Mouse (Mus musculus): ENCODE measurements at regions not wholly inside any gene's neighbourhood (a gene's known extent, or its start where the extent isn't known, plus 50 kb on each side); places are given as distances from the start of the nearest gene placed in this dataset.
A peak's percentile ranks its signal among the peaks of the same experiment; 100 is the strongest.

DNA sequence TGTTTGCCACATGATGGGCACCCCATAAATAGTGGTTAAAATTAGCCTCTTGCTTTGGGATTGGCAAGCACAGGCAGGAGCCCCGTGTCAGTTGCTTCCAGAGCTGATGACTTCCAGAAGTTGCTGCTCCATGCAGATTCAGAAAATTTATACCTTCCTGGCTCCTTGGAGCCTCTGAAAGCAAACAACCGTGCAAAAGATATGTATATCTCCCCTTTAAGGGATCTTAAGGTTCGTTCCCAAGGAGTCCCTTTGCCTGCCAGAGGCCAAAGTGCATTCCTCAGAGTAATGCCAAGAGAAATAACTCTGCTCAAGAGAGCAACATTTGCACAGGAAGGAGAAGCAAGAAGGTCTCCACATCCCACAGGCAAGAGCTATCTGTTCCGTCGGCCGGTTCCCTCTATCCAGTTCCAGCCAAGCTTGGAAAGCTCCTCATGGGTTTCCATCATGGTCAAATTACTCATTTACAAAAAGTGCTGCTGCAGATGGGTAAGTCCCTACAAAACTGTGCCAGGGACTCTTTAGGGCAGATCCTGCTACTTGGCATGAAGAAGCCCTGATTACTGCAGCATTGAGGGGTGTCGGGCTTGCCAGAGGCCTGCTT is 608.4 kb upstream of the Cdh5 start:
- TF ChIP-seq CTCF (IDR thresholded peaks at IDR 0.05; ENCODE audit: low read depth) = no peak
- 81% methylated on average over 7 of the region's 7 CpGs for WGBS
- H3K9me3 ChIP-seq (ENCODE audit: low read length) = no peaks in the 10 kb centered on the region
- H3K4me1 ChIP-seq (ENCODE audit: insufficient read depth) = no peaks in the 10 kb centered on the region
- no peak overlapping the region for H3K9ac ChIP-seq
- no peak for DNase-seq
- H3K36me3 ChIP-seq (ENCODE audit: insufficient read depth) = no peaks in the 10 kb centered on the region
- H3K27me3 ChIP-seq (ENCODE audit: insufficient read depth, low read length) = no peaks in the 10 kb centered on the region
- H3K4me2 ChIP-seq (ENCODE audit: low read depth) = no peak overlapping the region
- ATAC-seq = no peak
- H3K27ac ChIP-seq (ENCODE audit: low read depth, low read length) = no peak overlapping the region
- H3K4me3 ChIP-seq (ENCODE audit: low read depth, low read length) = no peak overlapping the region

DNA sequence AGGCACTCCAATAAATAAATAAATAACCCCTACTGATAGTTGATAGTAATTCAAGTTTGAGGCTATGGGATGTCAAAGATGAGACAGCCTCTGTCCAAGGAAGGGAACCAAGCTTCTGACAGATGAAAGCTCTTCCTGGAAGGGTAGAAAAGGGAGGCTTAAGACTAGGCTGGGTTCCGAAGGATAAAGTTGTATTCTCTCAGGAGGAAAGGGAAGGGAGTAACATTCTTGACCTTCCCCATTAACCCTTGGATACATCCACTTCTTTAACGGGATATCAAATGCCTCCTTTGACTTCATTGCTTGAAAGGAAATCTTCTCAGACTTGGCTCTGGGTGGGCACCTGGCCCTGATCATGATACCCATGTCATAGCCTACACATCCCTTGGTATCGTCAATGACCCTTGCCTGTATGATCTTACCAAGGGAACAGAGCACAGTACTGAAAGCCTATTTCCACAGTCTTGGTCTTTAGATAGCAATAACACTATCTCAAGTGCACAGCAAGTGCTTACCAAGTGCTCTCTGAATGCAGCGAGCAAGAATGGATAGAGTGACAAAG is 607.4 kb upstream of the Cdh5 start:
- H3K9me3 ChIP-seq (ENCODE audit: low read length) = no peaks in the 10 kb centered on the region
- no peak overlapping the region for H3K27ac ChIP-seq (ENCODE audit: low read depth, low read length)
- H3K4me3 ChIP-seq (ENCODE audit: low read depth, low read length) = no peak overlapping the region
- H3K27me3 ChIP-seq (ENCODE audit: insufficient read depth, low read length) = no peaks in the 10 kb centered on the region
- ATAC-seq (no peak), DNase-seq (no peak)
- no peaks in the 10 kb centered on the region for H3K36me3 ChIP-seq (ENCODE audit: insufficient read depth)
- H3K4me2 ChIP-seq (ENCODE audit: low read depth) = no peak overlapping the region
- no peak overlapping the region for H3K9ac ChIP-seq
- no peak for TF ChIP-seq CTCF (IDR thresholded peaks at IDR 0.05; ENCODE audit: low read depth)
- no peaks in the 10 kb centered on the region for H3K4me1 ChIP-seq (ENCODE audit: insufficient read depth)
- 94% methylated on average over 4 of the region's 4 CpGs for WGBS

DNA sequence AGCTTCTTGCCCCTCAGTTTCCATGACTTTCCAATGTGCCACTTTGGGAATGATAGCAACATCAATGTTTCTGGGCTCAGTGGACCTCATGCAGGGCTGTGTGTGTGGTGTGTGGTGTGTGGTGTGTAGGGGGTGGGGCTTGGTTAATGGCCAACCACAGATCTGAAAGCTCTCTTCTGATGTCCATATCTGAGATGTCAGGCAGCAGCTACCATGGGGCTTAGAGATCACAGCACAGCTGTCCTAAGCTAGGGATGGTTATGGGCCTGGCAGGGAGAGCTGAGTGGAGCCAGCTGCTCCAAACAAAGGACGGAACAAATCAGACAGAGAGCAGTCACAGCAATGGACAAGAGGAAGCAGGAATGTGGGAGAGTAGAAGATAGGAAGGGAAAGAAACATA is 606.8 kb upstream of the Cdh5 start:
- 85% methylated on average over 1 of the region's 1 CpGs for WGBS
- TF ChIP-seq CTCF (IDR thresholded peaks at IDR 0.05; ENCODE audit: low read depth) = no peak
- Histone ChIP-seq H3K4me1 (ENCODE audit: insufficient read depth) (no peaks in the 10 kb centered on the region), H3K27ac (ENCODE audit: low read depth, low read length) (no peak overlapping the region), H3K4me3 (ENCODE audit: low read depth, low read length) (no peak overlapping the region), H3K9ac (no peak overlapping the region), H3K4me2 (ENCODE audit: low read depth) (no peak overlapping the region), H3K36me3 (ENCODE audit: insufficient read depth) (no peaks in the 10 kb centered on the region), H3K9me3 (ENCODE audit: low read length) (no peaks in the 10 kb centered on the region), H3K27me3 (ENCODE audit: insufficient read depth, low read length) (no peaks in the 10 kb centered on the region)
- no peak for DNase-seq
- no peak for ATAC-seq

DNA sequence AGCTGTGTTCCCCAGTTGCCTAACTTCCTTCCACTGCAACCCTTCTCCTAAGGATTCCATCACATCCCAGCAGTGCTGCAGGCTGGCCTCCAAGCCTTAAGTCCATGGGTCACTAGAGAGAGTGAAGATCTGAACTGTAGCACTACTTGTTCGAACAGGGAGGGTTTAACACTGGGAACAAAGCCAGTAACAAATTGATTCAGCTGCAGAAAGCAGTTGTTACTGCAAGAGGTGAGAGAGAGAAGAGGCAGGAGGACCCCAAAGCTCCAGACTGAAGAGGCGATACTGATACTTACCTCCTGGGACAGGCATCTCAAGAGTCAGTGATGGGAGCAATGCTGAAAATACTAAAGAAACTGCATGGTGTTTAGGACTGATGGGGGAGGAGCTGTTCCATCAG is 600.1 kb upstream of the Cdh5 start:
- Histone ChIP-seq H3K4me2 (ENCODE audit: low read depth) (no peak overlapping the region), H3K36me3 (ENCODE audit: insufficient read depth) (no peaks in the 10 kb centered on the region), H3K4me3 (ENCODE audit: low read depth, low read length) (no peak overlapping the region), H3K9me3 (ENCODE audit: low read length) (no peaks in the 10 kb centered on the region), H3K27ac (ENCODE audit: low read depth, low read length) (no peak overlapping the region), H3K27me3 (ENCODE audit: insufficient read depth, low read length) (no peaks in the 10 kb centered on the region), H3K9ac (no peak overlapping the region), H3K4me1 (ENCODE audit: insufficient read depth) (no peaks in the 10 kb centered on the region)
- ATAC-seq (no peak), DNase-seq (no peak)
- WGBS = 70% methylated on average over 2 of the region's 2 CpGs
- no peak for TF ChIP-seq CTCF (IDR thresholded peaks at IDR 0.05; ENCODE audit: low read depth)

DNA sequence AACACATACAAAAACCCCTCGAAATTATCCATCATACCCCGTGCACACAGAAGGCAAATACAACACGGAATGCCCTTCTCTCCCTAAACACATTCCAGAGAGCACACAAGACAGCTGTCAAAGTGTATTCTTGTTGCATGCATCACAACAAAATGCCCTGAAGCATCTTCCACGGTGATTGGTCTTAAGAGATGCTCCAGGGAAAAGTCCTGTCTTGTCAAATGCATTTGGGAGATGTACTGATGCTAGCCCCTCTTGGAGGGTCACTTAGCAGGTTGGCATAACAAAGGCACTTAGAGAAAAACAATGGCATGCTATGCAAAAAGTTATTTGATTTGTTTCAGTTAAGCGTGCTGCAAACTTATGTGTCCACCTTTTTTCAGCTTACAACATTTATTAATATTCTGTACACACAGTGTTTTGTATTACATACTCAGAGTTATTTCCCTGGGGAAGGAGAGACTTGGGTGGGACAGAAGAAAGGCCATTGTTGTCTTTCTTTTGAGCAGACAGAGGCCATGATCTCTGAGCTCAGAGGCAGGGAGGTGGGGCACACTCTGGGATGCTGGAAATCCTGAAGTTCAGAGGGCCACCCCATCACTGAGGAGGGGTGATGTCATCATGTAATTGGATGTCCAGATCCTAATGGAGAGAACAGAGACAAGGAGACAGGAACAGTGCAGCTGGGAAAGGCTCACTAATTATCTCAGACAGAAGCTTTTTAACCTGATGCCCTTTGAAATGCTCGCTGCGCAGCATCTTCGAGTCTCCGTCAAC is 598.2 kb upstream of the Cdh5 start:
- Histone ChIP-seq H3K9ac (no peak overlapping the region), H3K4me1 (ENCODE audit: insufficient read depth) (no peaks in the 10 kb centered on the region), H3K36me3 (ENCODE audit: insufficient read depth) (no peaks in the 10 kb centered on the region), H3K27me3 (ENCODE audit: insufficient read depth, low read length) (no peaks in the 10 kb centered on the region), H3K4me2 (ENCODE audit: low read depth) (no peak overlapping the region), H3K4me3 (ENCODE audit: low read depth, low read length) (no peak overlapping the region), H3K27ac (ENCODE audit: low read depth, low read length) (no peak overlapping the region), H3K9me3 (ENCODE audit: low read length) (no peaks in the 10 kb centered on the region)
- no peak for DNase-seq
- no peak for ATAC-seq
- TF ChIP-seq CTCF (IDR thresholded peaks at IDR 0.05; ENCODE audit: low read depth) = no peak
- 78% methylated on average over 9 of the region's 9 CpGs for WGBS

DNA sequence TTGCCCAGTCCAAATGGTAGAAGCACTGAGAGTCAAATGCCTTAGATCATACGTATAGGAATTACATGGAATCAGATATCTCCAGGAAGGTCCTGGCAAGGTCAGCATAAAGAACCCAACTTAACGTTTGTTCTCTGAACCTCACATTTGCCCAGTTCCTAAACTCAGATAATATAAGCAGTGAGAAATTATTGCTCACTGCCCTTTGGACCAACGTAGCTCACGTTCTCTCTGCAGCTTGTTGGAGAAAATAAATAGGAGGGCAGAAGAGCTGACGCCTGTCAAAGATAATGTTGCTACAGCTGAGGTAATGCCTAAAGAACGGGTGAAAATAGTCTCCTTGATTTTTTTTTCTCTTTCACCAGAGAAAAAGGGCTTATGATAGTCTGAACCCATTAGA is 595.1 kb upstream of the Cdh5 start:
- no peaks in the 10 kb centered on the region for H3K4me1 ChIP-seq (ENCODE audit: insufficient read depth)
- H3K9ac ChIP-seq = no peak overlapping the region
- no peak overlapping the region for H3K27ac ChIP-seq (ENCODE audit: low read depth, low read length)
- H3K9me3 ChIP-seq (ENCODE audit: low read length) = no peaks in the 10 kb centered on the region
- H3K36me3 ChIP-seq (ENCODE audit: insufficient read depth) = no peaks in the 10 kb centered on the region
- DNase-seq (no peak), ATAC-seq (no peak)
- no peak overlapping the region for H3K4me3 ChIP-seq (ENCODE audit: low read depth, low read length)
- TF ChIP-seq CTCF (IDR thresholded peaks at IDR 0.05; ENCODE audit: low read depth) = no peak
- no peaks in the 10 kb centered on the region for H3K27me3 ChIP-seq (ENCODE audit: insufficient read depth, low read length)
- no peak overlapping the region for H3K4me2 ChIP-seq (ENCODE audit: low read depth)
- WGBS = 54% methylated on average over 6 of the region's 6 CpGs

DNA sequence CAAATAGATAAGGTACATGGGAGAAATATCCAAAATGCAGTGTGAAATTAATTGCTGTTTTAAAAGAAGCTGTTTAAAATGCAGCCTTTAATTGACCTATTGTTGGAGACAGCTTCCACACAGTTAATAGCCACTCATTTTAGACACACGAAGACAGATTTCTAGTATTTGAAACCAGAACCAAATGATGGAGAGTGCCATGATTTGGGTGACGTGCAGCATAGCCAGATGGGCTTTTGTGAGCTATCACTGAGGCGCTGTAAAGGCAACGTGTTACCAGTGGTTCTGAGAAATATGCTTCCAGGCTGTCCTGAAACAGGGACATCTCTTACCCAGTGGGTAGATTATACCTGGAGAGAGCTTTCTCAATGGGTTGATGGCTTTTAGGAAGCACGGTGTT is 594.4 kb upstream of the Cdh5 start:
- WGBS = 37% methylated on average over 5 of the region's 5 CpGs
- Histone ChIP-seq H3K4me1 (ENCODE audit: insufficient read depth) (no peaks in the 10 kb centered on the region), H3K9me3 (ENCODE audit: low read length) (no peaks in the 10 kb centered on the region), H3K9ac (no peak overlapping the region), H3K4me3 (ENCODE audit: low read depth, low read length) (no peak overlapping the region), H3K36me3 (ENCODE audit: insufficient read depth) (no peaks in the 10 kb centered on the region), H3K4me2 (ENCODE audit: low read depth) (no peak overlapping the region; the same call in 1 of the 2 replicates), H3K27ac (ENCODE audit: low read depth, low read length) (no peak overlapping the region), H3K27me3 (ENCODE audit: insufficient read depth, low read length) (no peaks in the 10 kb centered on the region)
- TF ChIP-seq CTCF (IDR thresholded peaks at IDR 0.05; ENCODE audit: low read depth) = no peak
- ATAC-seq (peak; percentile 16; the same call in 1 of the 2 replicates), DNase-seq (peak; percentile 34)
